Mouse (Mus musculus) lung, postnatal 0 days (tissue): Measurements from ENCODE around the gene B4galnt1. TPM values are rescaled to one million over a fixed set of nuclear protein-coding genes. Genes with fewer than 3 reads are reported as not detected.

ENCODE experiments used
- ATAC-seq: fragments of 200-750 bp; cut with Nextera tagmentation; 2 replicates; pipeline ENCODE4 v1.8.0; 2017; ENCODE audit warnings: moderate library complexity
- DNase-seq: peaks from one replicate; pipeline ENCODE4 v3.0.0-alpha.2; 2016; ENCODE audit warnings: low spot score
- H3K27ac ChIP-seq: fragments of 300-500 bp; sonication (generic); 2 replicates; pipeline ENCODE4 v1.5.1; 2014; ENCODE audit warnings: antibody characterized with exemption, mild to moderate bottlenecking, low read length, mixed read lengths
- H3K27me3 ChIP-seq: fragments of 300-500 bp; sonication (generic); replicated peaks from 2 replicates; pipeline ENCODE4 v1.6.1; 2014; ENCODE audit warnings: low read length, mixed read lengths; ENCODE audit not compliant: insufficient read depth
- H3K36me3 ChIP-seq: fragments of 300-500 bp; sonication (generic); 2 replicates; pipeline ENCODE4 v1.6.1; 2014; ENCODE audit warnings: low read length, mixed read lengths; ENCODE audit not compliant: insufficient read depth
- H3K4me1 ChIP-seq: fragments of 300-500 bp; sonication (generic); 2 replicates; pipeline ENCODE4 v1.6.1; 2014; ENCODE audit warnings: antibody characterized with exemption, low read depth, low read length, mixed read lengths; ENCODE audit not compliant: insufficient read depth
- H3K4me2 ChIP-seq: fragments of 300-500 bp; sonication (generic); replicated peaks from 2 replicates; pipeline ENCODE4 v1.6.1; 2014; ENCODE audit warnings: low read depth, mild to moderate bottlenecking, low read length, moderate library complexity, mixed read lengths
- H3K4me3 ChIP-seq: fragments of 300-500 bp; sonication (generic); 2 replicates; pipeline ENCODE4 v1.5.1; 2014; ENCODE audit warnings: low read depth, low read length
- H3K9ac ChIP-seq: fragments of 300-500 bp; sonication (generic); replicated peaks from 2 replicates; pipeline ENCODE4 v1.6.1; 2014; ENCODE audit warnings: low read depth, mild to moderate bottlenecking
- H3K9me3 ChIP-seq: fragments of 300-500 bp; sonication (generic); 2 replicates; pipeline ENCODE4 v1.6.1; 2016; ENCODE audit warnings: low read length, mixed read lengths
- CTCF ChIP-seq: IDR thresholded peaks from 2 replicates; pipeline ENCODE4 v1.5.1; 2016; ENCODE audit warnings: antibody characterized with exemption, mild to moderate bottlenecking
- EP300 ChIP-seq: IDR thresholded peaks from 2 replicates; pipeline ENCODE4 v1.6.1; 2016; ENCODE audit warnings: antibody characterized with exemption, mild to moderate bottlenecking, control low read depth
- WGBS: fragments of 180-500 bp; shearing (Covaris S2); extraction: QIAGEN DNeasy Blood & Tissue Kit; methylation state at CpG from one replicate; pipeline ENCODE4 v1.1.7; 2014; 5-methylcytosine and 5-hydroxymethylcytosine counted together
- polyA plus RNA-seq: library from polyadenylated mRNA; unstranded; fragments of >200 nt; fragmentation: Nextera tagmentation; extraction: Ambion mirVana; gene quantifications from 2 replicates; pipeline ENCODE4 v1.2.1, GENCODE M21; 2015

Gene B4galnt1
- polyA plus RNA-seq = 9.1 and 9.6 TPM in 2 replicates

DNA sequence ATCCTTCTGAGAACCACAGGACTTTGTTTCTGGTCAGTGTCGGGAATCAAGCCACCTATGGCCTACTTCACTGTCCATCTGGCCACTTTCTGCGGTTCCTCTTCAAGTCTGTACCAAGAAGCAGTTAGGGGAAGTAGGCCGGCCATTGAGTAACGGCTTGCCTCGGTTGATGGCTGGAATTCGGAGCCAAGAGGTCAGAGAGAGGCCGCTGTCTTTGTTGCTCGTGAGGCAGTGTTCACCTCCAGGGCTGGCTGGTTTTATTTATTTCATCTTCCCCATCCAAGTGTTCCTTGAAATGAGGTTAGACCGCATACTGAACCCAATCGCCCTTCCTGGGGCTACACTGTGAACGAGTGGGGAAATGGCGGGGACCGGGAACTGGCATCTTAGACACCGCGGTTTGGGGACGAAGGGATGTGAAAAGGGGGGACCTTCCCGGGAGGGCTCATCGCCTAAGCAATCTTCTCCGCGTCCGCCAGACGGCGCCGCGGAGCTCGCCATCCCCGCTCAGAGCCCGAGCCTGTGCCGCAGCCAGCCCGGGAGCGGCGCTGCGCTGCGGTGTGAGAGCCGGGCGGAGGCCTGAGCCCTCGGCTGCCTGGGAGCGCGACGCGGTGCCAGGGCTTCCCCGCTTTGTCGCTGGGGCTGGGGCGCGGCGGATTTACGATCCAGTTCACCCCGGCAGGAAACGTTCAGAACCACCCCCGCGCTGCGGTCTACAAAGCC, at the start of gene B4galnt1:
TSS of gene B4galnt1 (plus strand) at position 595 of the 723 bp plus-strand sequence.
- peaks cover 35% of the 10 kb centered on the region for H3K27me3 ChIP-seq

DNA sequence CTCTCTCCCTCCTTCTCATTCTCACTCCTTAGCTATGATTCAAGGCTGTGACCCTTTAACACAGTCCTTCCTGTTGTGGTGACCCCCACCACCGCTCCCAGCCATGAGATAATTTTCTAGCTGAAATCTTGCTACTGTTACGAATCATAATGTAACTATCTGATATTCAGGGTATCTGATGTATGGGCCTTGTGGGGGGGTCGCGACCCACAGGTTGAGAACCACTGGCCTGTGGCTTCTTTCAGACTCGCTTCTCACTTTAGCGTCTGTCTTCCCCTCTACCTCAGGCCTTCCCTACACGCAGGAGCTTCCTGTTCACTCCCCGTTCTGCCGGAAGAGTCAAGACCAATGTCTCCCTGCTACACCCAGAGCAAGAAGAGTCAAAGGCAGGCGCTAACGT, 46.6 kb upstream of the B4galnt1 start:
- H3K4me1 ChIP-seq = 0 out of 2 replicates have a peak, but pooled peaks cover 4% of the 10 kb centered on the region
- DNase-seq (no peak), ATAC-seq (no peak)
- H3K4me3 ChIP-seq = no peak overlapping the region
- H3K36me3 ChIP-seq = peaks cover 26% of the 10 kb centered on the region
- TF ChIP-seq EP300 (no peak), CTCF (no peak)
- H3K4me2 ChIP-seq = no peak overlapping the region
- no peak overlapping the region for H3K27ac ChIP-seq
- WGBS = 90% methylated on average over 11 of the region's 11 CpGs
- no peaks in the 10 kb centered on the region for H3K9me3 ChIP-seq
- H3K9ac ChIP-seq = no peak overlapping the region
- H3K27me3 ChIP-seq = no peaks in the 10 kb centered on the region

More for the DNA sequence above, at the start of gene B4galnt1:
- H3K9me3 ChIP-seq = no peaks in the 10 kb centered on the region
- DNase-seq = peak; percentile 85
- WGBS = 8% methylated on average over 40 of the region's 52 CpGs
- peak within 1 kb of the TSS; percentile 32 for H3K9ac ChIP-seq
- peak; percentile 87 for ATAC-seq
- H3K4me1 ChIP-seq = peaks cover 9% of the 10 kb centered on the region; the same call in 1 of the 2 replicates
- peak within 1 kb of the TSS; percentile 45 for H3K4me3 ChIP-seq
- H3K36me3 ChIP-seq = no peaks in the 10 kb centered on the region
- TF ChIP-seq EP300 (peak; percentile 19; the same call in 1 of the 2 replicates), CTCF (peak; percentile 89)
- H3K4me2 ChIP-seq = peak within 1 kb of the TSS; percentile 89
- peak within 1 kb of the TSS; percentile 62 for H3K27ac ChIP-seq

DNA sequence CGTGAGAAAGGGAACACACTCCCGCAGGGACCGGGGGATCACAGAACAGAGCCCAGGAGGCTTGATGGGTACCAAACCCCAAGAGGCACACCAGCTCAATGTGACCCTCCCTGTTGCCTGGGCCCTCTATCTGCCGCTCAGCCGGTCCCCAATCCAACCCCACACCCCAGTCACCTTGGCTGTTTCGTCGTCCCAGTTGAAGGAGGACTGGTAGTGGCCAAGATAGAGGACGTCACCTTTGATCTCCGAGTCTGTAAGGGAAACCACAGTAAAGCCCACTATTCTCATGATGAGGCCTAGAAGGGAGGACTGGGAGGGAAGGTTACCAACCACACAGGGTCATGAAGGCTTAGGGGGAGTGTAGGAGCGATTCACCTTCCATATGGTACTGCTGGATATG, 45.8 kb upstream of the B4galnt1 start:
- WGBS = 92% methylated on average over 10 of the region's 10 CpGs
- Histone ChIP-seq H3K4me1 (0 out of 2 replicates have a peak, but pooled peaks cover 4% of the 10 kb centered on the region), H3K9me3 (no peaks in the 10 kb centered on the region), H3K27me3 (no peaks in the 10 kb centered on the region), H3K4me2 (no peak overlapping the region), H3K9ac (no peak overlapping the region), H3K36me3 (peaks cover 26% of the 10 kb centered on the region), H3K27ac (no peak overlapping the region), H3K4me3 (no peak overlapping the region)
- ATAC-seq = no peak
- TF ChIP-seq EP300 = no peak
- no peak for TF ChIP-seq CTCF
- DNase-seq = no peak

DNA sequence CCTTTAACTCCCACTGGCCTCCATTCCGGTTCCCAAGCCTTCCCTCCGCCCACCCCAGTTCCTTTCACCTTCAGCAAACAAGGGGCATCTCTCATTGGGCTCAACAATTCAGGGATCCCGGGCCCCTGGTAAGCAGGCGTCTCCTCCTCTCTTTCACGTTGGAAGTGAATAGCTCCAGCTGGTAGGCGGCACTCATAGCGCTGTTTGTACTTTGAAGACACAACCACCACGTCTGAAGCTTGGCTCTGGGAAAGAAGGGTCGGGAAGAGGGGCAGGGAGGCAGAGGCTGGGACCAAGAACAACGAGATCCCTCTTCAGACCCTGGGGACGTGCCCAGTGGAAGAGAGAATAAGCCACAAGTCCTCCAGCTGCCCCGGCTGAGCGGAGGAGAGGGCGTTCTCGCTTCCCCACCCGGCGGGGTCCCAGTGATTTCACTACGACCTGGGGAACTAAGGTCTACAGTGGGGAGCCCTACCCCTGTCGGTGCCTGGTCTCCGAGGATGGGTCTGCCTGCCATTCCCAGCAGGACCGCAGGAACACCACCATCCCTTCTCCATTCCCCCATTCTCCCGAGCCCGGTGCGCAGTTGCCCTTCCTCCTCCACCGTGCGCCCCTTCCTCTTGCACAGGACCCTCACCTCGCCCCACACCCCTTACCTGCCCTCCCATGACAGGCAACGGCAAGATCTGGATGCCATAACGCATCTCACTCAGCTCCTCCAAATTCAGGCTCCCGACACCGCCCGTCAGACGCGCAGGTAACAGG, 44.5 kb upstream of the B4galnt1 start:
- peak overlapping the region; percentile 75 for H3K4me3 ChIP-seq
- 2% methylated on average over 34 of the region's 34 CpGs for WGBS

DNA sequence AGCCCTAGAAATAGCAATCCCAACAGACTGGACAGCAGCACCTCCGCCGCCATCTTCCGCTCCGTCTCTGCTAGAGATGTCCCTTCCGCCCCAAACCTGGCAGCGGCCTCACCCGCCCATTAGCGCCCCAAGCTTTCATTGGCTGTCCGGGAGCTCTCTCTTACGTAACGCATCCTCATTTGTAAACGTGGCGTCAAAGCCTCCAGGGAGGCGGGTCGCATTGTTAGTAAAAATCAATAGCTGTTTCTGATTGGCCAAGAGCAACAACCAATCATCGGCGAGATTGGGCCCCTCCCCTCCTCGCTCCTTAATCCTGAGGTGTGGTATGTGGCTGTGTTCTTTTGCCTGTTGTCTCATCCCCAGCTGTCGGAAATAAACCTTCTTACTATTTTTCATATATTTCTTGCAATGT, 44.0 kb upstream of the B4galnt1 start, which contains the start of gene Os9:
TSS of gene Os9 (minus strand) at position 66 of the 412 bp plus-strand sequence.
- ATAC-seq = peak; percentile 99

More for the DNA sequence above, 44.5 kb upstream of the B4galnt1 start:
- Histone ChIP-seq H3K4me2 (peak overlapping the region; percentile 93), H3K9me3 (no peaks in the 10 kb centered on the region), H3K27me3 (no peaks in the 10 kb centered on the region), H3K9ac (peak overlapping the region; percentile 80), H3K27ac (peak overlapping the region; percentile 6; the same call in 1 of the 2 replicates), H3K4me1 (0 out of 2 replicates have a peak, but pooled peaks cover 4% of the 10 kb centered on the region), H3K36me3 (peaks cover 26% of the 10 kb centered on the region)
- ATAC-seq (peak; percentile 20), DNase-seq (no peak)
- no peak for TF ChIP-seq EP300
- TF ChIP-seq CTCF = peak; percentile 8; the same call in 1 of the 2 replicates

DNA sequence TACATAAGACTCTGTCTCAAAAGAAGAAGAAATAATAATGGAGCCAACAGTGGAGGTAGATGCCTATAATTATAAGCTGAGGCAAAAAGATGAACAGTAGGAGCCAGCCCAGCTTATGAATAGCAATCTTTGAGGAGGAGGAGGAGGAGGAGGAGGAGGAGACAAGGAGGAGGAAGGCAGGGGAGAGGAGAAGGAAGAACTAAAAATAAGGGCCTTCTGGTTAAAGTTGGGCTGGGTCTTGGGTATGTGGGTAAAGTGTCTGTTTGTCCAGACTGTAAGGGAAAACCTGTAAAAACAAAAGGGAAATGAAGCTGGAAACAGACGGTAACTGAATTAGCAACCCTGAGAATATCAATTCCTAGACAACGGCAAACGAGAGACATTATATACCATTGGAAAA, 43.0 kb upstream of the B4galnt1 start:
- H3K9ac ChIP-seq = no peak overlapping the region

More for the DNA sequence above, 44.0 kb upstream of the B4galnt1 start, which contains the start of gene Os9:
- no peaks in the 10 kb centered on the region for H3K27me3 ChIP-seq
- under 1% methylated on average over 19 of the region's 19 CpGs for WGBS
- 0 out of 2 replicates have a peak, but pooled peaks cover 4% of the 10 kb centered on the region for H3K4me1 ChIP-seq
- H3K9me3 ChIP-seq = no peaks in the 10 kb centered on the region
- TF ChIP-seq EP300 (peak; percentile 78), CTCF (no peak)
- peaks cover 26% of the 10 kb centered on the region for H3K36me3 ChIP-seq
- peak within 1 kb of the TSS; percentile 93 for H3K4me2 ChIP-seq
- DNase-seq = peak; percentile 99
- H3K9ac ChIP-seq = peak within 1 kb of the TSS; percentile 80
- peak within 1 kb of the TSS; percentile 75 for H3K4me3 ChIP-seq
- H3K27ac ChIP-seq = peak within 1 kb of the TSS; percentile 6; the same call in 1 of the 2 replicates

More for the DNA sequence above, 43.0 kb upstream of the B4galnt1 start:
- H3K27ac ChIP-seq = no peak overlapping the region
- no peaks in the 10 kb centered on the region for H3K27me3 ChIP-seq
- ATAC-seq (no peak), DNase-seq (no peak)
- WGBS = 87% methylated on average over 3 of the region's 3 CpGs
- H3K9me3 ChIP-seq = no peaks in the 10 kb centered on the region
- H3K4me2 ChIP-seq = no peak overlapping the region
- H3K36me3 ChIP-seq = peaks cover 23% of the 10 kb centered on the region
- 0 out of 2 replicates have a peak, but pooled peaks cover 4% of the 10 kb centered on the region for H3K4me1 ChIP-seq
- no peak overlapping the region for H3K4me3 ChIP-seq
- no peak for TF ChIP-seq EP300
- TF ChIP-seq CTCF = no peak
